Mouse (Mus musculus) lung, postnatal 10 days (tissue): ENCODE measurements around the gene Tmprss11f.
"Not testable (repeated sequence)": the region's sequence is repeated elsewhere in the genome, so short reads cannot be mapped to it uniquely, and the experiment has no call there.

ENCODE experiments used
- DNase-seq: peaks from one replicate; pipeline ENCODE4 v3.0.0; 2021

The Tmprss11f gene

GRCm38 (mm10) chr5:86632324-86632723 is at the start of gene Tmprss11f:
Gene Tmprss11f, minus strand, starts transcription at chr5:86632424.
- DNase-seq, result no peak

- no peak for DNase-seq
Measured at GRCm38 (mm10) chr5:86676262-86676661, 44.0 kb upstream of the Tmprss11f start, which contains the start of gene Tmprss11b. Gene Tmprss11b, minus strand, starts transcription at chr5:86676362.

- DNase-seq, result peak; percentile 5
Measured at GRCm38 (mm10) chr5:86649185-86649584, 17.0 kb upstream of the Tmprss11f start.

- no peak for DNase-seq
Measured at GRCm38 (mm10) chr5:86640795-86641194, 8.6 kb upstream of the Tmprss11f start.

GRCm38 (mm10) chr5:86630700-86631099 is 1.5 kb downstream of the Tmprss11f start:
- no peak for DNase-seq

GRCm38 (mm10) chr5:86621778-86622177 is 10.4 kb downstream of the Tmprss11f start:
- DNase-seq, result no peak

GRCm38 (mm10) chr5:86585896-86586295 is 46.3 kb downstream of the Tmprss11f start:
- no peak for DNase-seq

- no peak for DNase-seq
Measured at GRCm38 (mm10) chr5:86582618-86583017, 49.6 kb downstream of the Tmprss11f start.

- DNase-seq, result no peak
Measured at GRCm38 (mm10) chr5:86581998-86582397, 50.2 kb downstream of the Tmprss11f start.

GRCm38 (mm10) chr5:86578761-86579160 is 53.5 kb downstream of the Tmprss11f start:
- not testable (repeated sequence) for DNase-seq

- DNase-seq, result no peak
Measured at GRCm38 (mm10) chr5:86546693-86547092, 85.5 kb downstream of the Tmprss11f start.

GRCm38 (mm10) chr5:86540601-86541000 is 91.6 kb downstream of the Tmprss11f start:
- DNase-seq, result no peak

GRCm38 (mm10) chr5:86528725-86529124 is 103.5 kb downstream of the Tmprss11f start:
- no peak for DNase-seq

GRCm38 (mm10) chr5:86518500-86518899 is 113.7 kb downstream of the Tmprss11f start, which contains the start of gene Tmprss11g:
Gene Tmprss11g, minus strand, starts transcription at chr5:86518600.
- no peak for DNase-seq

GRCm38 (mm10) chr5:86511538-86511937 is 120.7 kb downstream of the Tmprss11f start:
- no peak for DNase-seq

- DNase-seq, result no peak
Measured at GRCm38 (mm10) chr5:86493453-86493852, 138.8 kb downstream of the Tmprss11f start.

GRCm38 (mm10) chr5:86482562-86482961 is 149.7 kb downstream of the Tmprss11f start:
- DNase-seq, result no peak

GRCm38 (mm10) chr5:86482031-86482430 is 150.2 kb downstream of the Tmprss11f start:
- no peak for DNase-seq

- no peak for DNase-seq
Measured at GRCm38 (mm10) chr5:86473859-86474258, 158.4 kb downstream of the Tmprss11f start.
